Mouse (Mus musculus): ENCODE results near the gene Mpeg1. TPM values are rescaled to one million over a fixed set of nuclear protein-coding genes. Genes with fewer than 3 reads are reported as not detected.

Gene Mpeg1
- total and polyA plus RNA-seq, 3 experiments: 43.8 to 270 (median 68.0) TPM

GRCm38 (mm10) chr19:12459516-12459915, 1.1 kb upstream of the Mpeg1 start:
- TF ChIP-seq CTCF (conservative IDR thresholded peaks at IDR 0.05 in 1 of 2, IDR thresholded peaks at IDR 0.05 in 1 of 2; ENCODE audit: low read depth in 2 of 2, low read length in 2 of 2): 0 out of 4 replicates have a peak, but pooled peaks of 1 of the 2 experiments have one; percentile 0
- no peak for TF ChIP-seq RCOR1 (conservative IDR thresholded peaks at IDR 0.05; ENCODE audit: low read depth, low read length)
- TF ChIP-seq SIN3A (IDR thresholded peaks at IDR 0.05; ENCODE audit: low read length): peak; percentile 33; the same call in 1 of the 2 replicates
- Histone ChIP-seq H3K79me2 (replicated peaks; ENCODE audit: control insufficient read depth, extremely low read depth, insufficient read depth, poor library complexity, severe bottlenecking) (peaks cover 36% of the 10 kb centered on the region), H3K4me1 (ENCODE audit: control insufficient read depth in 1 of 2, insufficient read depth in 2 of 2) (peaks cover 2 to 26% of the 10 kb centered on the region in 2 experiments; a peak in 2 of 4 replicates), H3K36me3 (replicated peaks in 1 of 2; ENCODE audit: control insufficient read depth in 1 of 2, insufficient read depth in 1 of 2, low read length in 1 of 2) (peaks cover 0 to 21% of the 10 kb centered on the region in 2 experiments), H3K4me2 (ENCODE audit: insufficient read depth, low read depth, poor library complexity, severe bottlenecking) (peak overlapping the region; percentile 87), H3K27ac (ENCODE audit: insufficient read depth, low read depth) (peak overlapping the region; percentile 83), H3K9ac (ENCODE audit: insufficient read depth, low read depth) (peak overlapping the region; percentile 88), H3K27me3 (replicated peaks) (no peaks in the 10 kb centered on the region), H3K4me3 (replicated peaks in 1 of 3; ENCODE audit: low read depth in 2 of 3, low read length in 2 of 3, poor library complexity in 1 of 3) (peak overlapping the region; percentile 42 to 99 (median 92)), H3K9me3 (replicated peaks; ENCODE audit: low read length) (no peaks in the 10 kb centered on the region)
- in situ Hi-C loops (cut with MboI; ENCODE audit: low pct_ligation_motif_present, low pct_unique_long_range_greater_than_20kb, low sequenced_read_pairs): no loop called here
- DNase-seq (ENCODE audit: extremely low read depth): no peak
- dilution Hi-C loops (cut with MboI; ENCODE audit: extremely low pct_ligation_motif_present, extremely low pct_unique_long_range_greater_than_20kb, low sequenced_read_pairs): no loop called here

- peak overlapping the region; percentile 74 to 99 (median 92) for H3K4me3 ChIP-seq (replicated peaks in 1 of 3; ENCODE audit: low read depth in 2 of 3, low read length in 2 of 3, poor library complexity in 1 of 3)
- peak overlapping the region; percentile 87 for H3K4me2 ChIP-seq (ENCODE audit: insufficient read depth, low read depth, poor library complexity, severe bottlenecking)
- peak overlapping the region; percentile 88 for H3K9ac ChIP-seq (ENCODE audit: insufficient read depth, low read depth)
- in situ Hi-C loops (cut with MboI; ENCODE audit: low pct_ligation_motif_present, low pct_unique_long_range_greater_than_20kb, low sequenced_read_pairs) (loop anchor here (5.0 kb wide), 1 partner anchor 39 kb away; the partner anchor contains the start of gene Dtx4), dilution Hi-C loops (cut with MboI; ENCODE audit: extremely low pct_ligation_motif_present, extremely low pct_unique_long_range_greater_than_20kb, low sequenced_read_pairs) (no loop called here)
- H3K27ac ChIP-seq (ENCODE audit: insufficient read depth, low read depth): peak overlapping the region; percentile 96
- H3K36me3 ChIP-seq (replicated peaks in 1 of 2; ENCODE audit: control insufficient read depth in 1 of 2, insufficient read depth in 1 of 2, low read length in 1 of 2): peaks cover 6 to 50% of the 10 kb centered on the region in 2 experiments
- peaks cover 50% of the 10 kb centered on the region for H3K79me2 ChIP-seq (replicated peaks; ENCODE audit: control insufficient read depth, extremely low read depth, insufficient read depth, poor library complexity, severe bottlenecking)
- 0 out of 2 replicates have a peak, but pooled peaks have one; percentile 5 for TF ChIP-seq ZMIZ1 (IDR thresholded peaks at IDR 0.05; ENCODE audit: low read depth, low read length)
- TF ChIP-seq UBTF (IDR thresholded peaks at IDR 0.05; ENCODE audit: low read depth, low read length): no peak
- peak; percentile 67 for TF ChIP-seq CHD1 (IDR thresholded peaks at IDR 0.05; ENCODE audit: low read depth, low read length)
- peak; percentile 1; the same call in 1 of the 2 replicates for TF ChIP-seq MXI1 (IDR thresholded peaks at IDR 0.05; ENCODE audit: low read depth, low read length)
- no peaks in the 10 kb centered on the region for H3K27me3 ChIP-seq (replicated peaks)
- DNase-seq (ENCODE audit: extremely low read depth): no peak
- H3K9me3 ChIP-seq (replicated peaks; ENCODE audit: low read length): no peaks in the 10 kb centered on the region
- H3K4me1 ChIP-seq (ENCODE audit: control insufficient read depth in 1 of 2, insufficient read depth in 2 of 2): peaks cover 11 to 30% of the 10 kb centered on the region in 2 experiments
These were observed 2.5 kb downstream of the Mpeg1 start for GRCm38 (mm10) chr19:12462851-12463721.

- Histone ChIP-seq H3K4me1 (ENCODE audit: control insufficient read depth in 1 of 2, insufficient read depth in 2 of 2) (peaks cover 11 to 31% of the 10 kb centered on the region in 2 experiments), H3K9me3 (replicated peaks; ENCODE audit: low read length) (no peaks in the 10 kb centered on the region), H3K79me2 (replicated peaks; ENCODE audit: control insufficient read depth, extremely low read depth, insufficient read depth, poor library complexity, severe bottlenecking) (peaks cover 50% of the 10 kb centered on the region), H3K27ac (ENCODE audit: insufficient read depth, low read depth) (peak overlapping the region; percentile 96), H3K36me3 (replicated peaks in 1 of 2; ENCODE audit: control insufficient read depth in 1 of 2, insufficient read depth in 1 of 2, low read length in 1 of 2) (peaks cover 6 to 56% of the 10 kb centered on the region in 2 experiments), H3K4me3 (replicated peaks in 1 of 3; ENCODE audit: low read depth in 2 of 3, low read length in 2 of 3, poor library complexity in 1 of 3) (peak overlapping the region; percentile 74 to 99 (median 92)), H3K4me2 (ENCODE audit: insufficient read depth, low read depth, poor library complexity, severe bottlenecking) (peak overlapping the region; percentile 87), H3K27me3 (replicated peaks) (no peaks in the 10 kb centered on the region), H3K9ac (ENCODE audit: insufficient read depth, low read depth) (peak overlapping the region; percentile 88)
- dilution Hi-C loops (cut with MboI; ENCODE audit: extremely low pct_ligation_motif_present, extremely low pct_unique_long_range_greater_than_20kb, low sequenced_read_pairs): no loop called here
- no peak for DNase-seq (ENCODE audit: extremely low read depth)
- in situ Hi-C loops (cut with MboI; ENCODE audit: low pct_ligation_motif_present, low pct_unique_long_range_greater_than_20kb, low sequenced_read_pairs): loop anchor here (5.0 kb wide), 1 partner anchor 39 kb away; the partner anchor contains the start of gene Dtx4
- TF ChIP-seq ETS1 (conservative IDR thresholded peaks at IDR 0.05; ENCODE audit: low read depth, low read length): no peak
- no peak for TF ChIP-seq EP300 (IDR thresholded peaks at IDR 0.05; ENCODE audit: low read length)
- TF ChIP-seq MXI1 (IDR thresholded peaks at IDR 0.05; ENCODE audit: low read depth, low read length): no peak
- TF ChIP-seq MAX (IDR thresholded peaks at IDR 0.05; ENCODE audit: low read length): no peak
- TF ChIP-seq ZC3H11A (IDR thresholded peaks at IDR 0.05; ENCODE audit: low read depth, low read length): no peak
- TF ChIP-seq MYC (IDR thresholded peaks at IDR 0.05; ENCODE audit: low read depth, low read length): no peak
- TF ChIP-seq NRF1 (IDR thresholded peaks at IDR 0.05; ENCODE audit: low read depth, low read length): no peak
- TF ChIP-seq CHD2 (IDR thresholded peaks at IDR 0.05; ENCODE audit: low read length): no peak
- TF ChIP-seq BHLHE40 (IDR thresholded peaks at IDR 0.05; ENCODE audit: low read depth, low read length): no peak
- 0 out of 2 replicates have a peak, but pooled peaks have one; percentile 24 for TF ChIP-seq TCF12 (IDR thresholded peaks at IDR 0.05; ENCODE audit: low read depth, low read length)
- TF ChIP-seq ZKSCAN1 (IDR thresholded peaks at IDR 0.05; ENCODE audit: borderline replicate concordance, low read depth, low read length): no peak
- no peak for TF ChIP-seq SMC3 (IDR thresholded peaks at IDR 0.05; ENCODE audit: low read depth, low read length)
- TF ChIP-seq JUND (conservative IDR thresholded peaks at IDR 0.05; ENCODE audit: low read depth, low read length): no peak
- no peak for TF ChIP-seq ELF1 (IDR thresholded peaks at IDR 0.05; ENCODE audit: low read depth, low read length)
- no peak for TF ChIP-seq KAT2A (IDR thresholded peaks at IDR 0.05; ENCODE audit: insufficient replicate concordance, low read length)
- TF ChIP-seq POLR2AphosphoS2 (IDR thresholded peaks at IDR 0.05; ENCODE audit: low read depth, low read length): 0 out of 2 replicates have a peak, but pooled peaks have one; percentile 9
- no peak for TF ChIP-seq NELFE (IDR thresholded peaks at IDR 0.05; ENCODE audit: low read depth, low read length)
- 0 out of 2 replicates have a peak, but pooled peaks have one; percentile 57 for TF ChIP-seq TBP (conservative IDR thresholded peaks at IDR 0.05; ENCODE audit: low read depth, low read length)
These were observed 3.1 kb downstream of the Mpeg1 start for GRCm38 (mm10) chr19:12463722-12464035.
